Mouse (Mus musculus) lung, adult 2 months (tissue): ENCODE data around the gene Htra3. TPM values are rescaled to one million over a fixed set of nuclear protein-coding genes. Genes with fewer than 3 reads are reported as not detected.

Experiments used
- DNase-seq: peaks from one replicate; pipeline ENCODE4 v3.0.0; 2022
- H3K4me1 ChIP-seq: fragments of 200-500 bp; 2 replicates; pipeline ENCODE4 v1.6.1; 2011; ENCODE audit warnings: low read length; ENCODE audit not compliant: control insufficient read depth, insufficient read depth
- H3K4me3 ChIP-seq: fragments of 200-500 bp; replicated peaks from 2 replicates; pipeline ENCODE3; 2011; ENCODE audit warnings: low read depth, mild to moderate bottlenecking, control low read depth, low read length; ENCODE audit errors: extremely low read depth
- CTCF ChIP-seq: fragments of 200-500 bp; IDR thresholded peaks from 2 replicates; pipeline ENCODE4 v1.5.1; 2011; ENCODE audit warnings: mild to moderate bottlenecking, low read length, control low read depth; ENCODE audit not compliant: insufficient read depth
- POLR2A ChIP-seq: fragments of 200-500 bp; IDR thresholded peaks from 2 replicates; pipeline ENCODE4 v1.6.1; 2011; ENCODE audit warnings: low read depth, mild to moderate bottlenecking, control low read depth, low read length, borderline replicate concordance; ENCODE audit errors: extremely low read depth
- WGBS: fragments of 180-500 bp; shearing (Covaris S2); methylation state at CpG from one replicate; pipeline ENCODE4 v1.1.7; 2018; 5-methylcytosine and 5-hydroxymethylcytosine counted together
- polyA plus RNA-seq: library from polyadenylated mRNA; depleted of rRNA; stranded (reverse); fragments of >200 nt; gene quantifications from 2 replicates; pipeline ENCODE4 v1.2.3, GENCODE M21; 2012

Gene Htra3
- polyA plus RNA-seq, 1 experiment: 59.4 TPM

DNA sequence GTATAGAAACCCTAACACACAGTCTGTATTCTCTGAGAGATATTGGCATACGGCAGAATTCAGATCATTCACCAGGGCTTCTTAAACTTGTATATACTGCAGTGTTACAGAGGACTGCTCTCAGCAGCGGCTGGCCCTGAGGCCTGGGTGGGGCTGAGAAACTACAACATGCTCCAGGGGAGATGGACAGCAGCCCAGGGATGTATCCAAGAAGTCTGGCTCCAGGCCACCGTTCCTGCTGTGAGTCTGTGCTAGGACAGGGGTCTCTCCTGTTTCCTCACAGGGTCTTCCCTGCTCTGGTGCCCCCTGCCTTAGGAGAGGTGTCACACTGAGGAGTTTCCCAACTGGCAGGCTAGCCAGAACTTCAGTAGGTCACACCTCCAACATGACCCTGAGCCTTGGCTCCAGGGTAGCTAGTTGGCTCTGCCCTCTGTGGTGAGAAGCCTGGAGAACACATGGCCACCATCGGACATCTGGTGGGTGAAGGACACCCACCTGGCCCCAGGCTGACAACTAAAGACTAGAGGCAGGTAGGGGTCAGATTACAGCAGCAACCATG is 23.1 kb upstream of the Htra3 start:
- no peaks in the 10 kb centered on the region for H3K4me1 ChIP-seq
- H3K4me3 ChIP-seq: no peak overlapping the region
- no peak for DNase-seq
- WGBS: 71% methylated on average over 4 of the region's 4 CpGs
- TF ChIP-seq POLR2A (no peak), CTCF (no peak)

DNA sequence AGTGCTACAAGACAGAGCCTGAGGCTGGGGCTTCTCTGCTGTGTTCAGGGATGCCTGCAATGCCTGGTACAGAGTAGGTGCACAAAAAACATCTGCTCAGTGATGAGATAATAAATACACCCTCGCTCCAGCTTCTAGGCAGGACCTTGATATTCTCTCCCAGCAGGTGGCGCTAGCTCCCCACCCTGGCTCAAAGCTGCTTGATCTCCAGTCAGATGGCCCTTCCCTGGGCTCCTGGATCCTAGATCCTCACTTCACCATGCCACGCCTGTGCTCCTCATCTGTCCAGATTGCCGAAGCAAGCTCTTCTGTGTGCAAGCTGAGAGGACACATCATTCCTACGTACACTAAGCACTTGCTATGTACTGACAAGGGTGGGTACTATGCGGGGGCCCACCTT is 21.5 kb upstream of the Htra3 start:
- TF ChIP-seq CTCF (peak; percentile 91), POLR2A (no peak)
- H3K4me3 ChIP-seq: no peak overlapping the region
- peak; percentile 73 for DNase-seq
- 42% methylated on average over 6 of the region's 6 CpGs for WGBS
- H3K4me1 ChIP-seq: no peaks in the 10 kb centered on the region

DNA sequence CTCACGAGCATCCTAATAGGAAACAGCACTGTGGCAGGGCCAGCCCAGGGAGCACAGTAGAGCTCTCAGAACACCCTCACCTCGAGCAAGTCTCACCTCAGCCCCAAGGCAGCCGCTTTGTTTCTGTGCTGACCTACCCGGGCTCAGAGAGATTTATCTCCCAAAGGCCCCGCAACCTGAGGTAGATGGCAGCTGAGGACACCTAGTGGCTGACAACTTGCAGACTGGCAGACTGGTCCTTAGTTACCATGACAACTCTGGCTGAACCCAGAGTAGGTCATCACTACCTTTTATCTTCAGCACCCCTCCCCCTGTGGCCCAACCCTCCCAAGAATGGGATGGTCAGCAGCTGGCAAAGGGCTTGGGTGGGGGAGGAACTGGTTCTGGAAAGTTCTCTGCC is 16.2 kb upstream of the Htra3 start:
- TF ChIP-seq POLR2A (no peak), CTCF (peak; percentile 31; the same call in 1 of the 2 replicates)
- DNase-seq: no peak
- Histone ChIP-seq H3K4me1 (no peaks in the 10 kb centered on the region), H3K4me3 (no peak overlapping the region)
- WGBS: 43% methylated on average over 5 of the region's 5 CpGs

DNA sequence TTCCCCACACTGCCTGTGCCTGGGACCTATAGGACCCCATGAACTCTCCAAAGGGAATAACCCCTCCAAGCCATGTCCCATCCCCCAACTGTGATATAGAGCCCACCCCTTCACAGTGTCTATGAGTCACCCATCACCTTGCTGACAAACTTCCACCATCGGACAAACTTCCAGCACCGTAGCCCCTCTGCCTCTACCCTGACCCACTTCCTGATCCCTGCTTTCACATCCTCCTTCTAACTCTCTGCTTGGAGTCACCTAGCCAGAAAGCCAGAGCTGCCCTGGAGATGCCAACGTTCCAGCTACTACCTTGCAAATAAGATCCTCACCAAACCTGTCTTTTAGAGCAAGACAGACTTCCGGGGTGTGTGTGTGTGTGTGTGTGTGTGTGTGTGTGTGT is 14.1 kb upstream of the Htra3 start:
- DNase-seq: no peak
- no peaks in the 10 kb centered on the region for H3K4me1 ChIP-seq
- H3K4me3 ChIP-seq: no peak overlapping the region
- TF ChIP-seq POLR2A (no peak), CTCF (no peak)
- WGBS: 43% methylated on average over 4 of the region's 4 CpGs

DNA sequence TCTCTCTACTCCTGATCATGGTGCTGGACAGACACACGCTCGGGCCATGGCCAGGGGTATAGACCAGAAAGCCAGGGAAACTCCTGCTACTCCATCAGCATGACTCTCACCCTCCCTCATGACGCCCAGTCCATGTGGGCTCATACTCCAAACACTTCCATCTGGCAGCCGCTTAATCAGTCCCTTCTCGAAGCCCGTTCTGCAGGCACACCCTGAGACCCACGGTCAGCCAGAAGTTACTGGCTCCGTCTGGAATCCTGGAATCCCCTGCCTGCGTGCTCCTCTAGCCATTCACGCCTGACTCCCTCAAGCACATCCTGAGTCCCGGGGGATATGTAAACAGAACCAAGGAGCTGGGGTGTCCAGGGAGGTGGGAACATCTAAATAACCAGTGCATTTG is 11.7 kb upstream of the Htra3 start:
- TF ChIP-seq CTCF: no peak
- no peak for TF ChIP-seq POLR2A
- Histone ChIP-seq H3K4me1 (no peaks in the 10 kb centered on the region), H3K4me3 (no peak overlapping the region)
- no peak for DNase-seq
- 29% methylated on average over 11 of the region's 11 CpGs for WGBS

GRCm38 (mm10) chr5:35690485-35691165 is 11.0 kb upstream of the Htra3 start:
- TF ChIP-seq CTCF (no peak), POLR2A (no peak)
- no peak overlapping the region for H3K4me3 ChIP-seq
- H3K4me1 ChIP-seq: no peaks in the 10 kb centered on the region
- 71% methylated on average over 8 of the region's 8 CpGs for WGBS
- DNase-seq: no peak

DNA sequence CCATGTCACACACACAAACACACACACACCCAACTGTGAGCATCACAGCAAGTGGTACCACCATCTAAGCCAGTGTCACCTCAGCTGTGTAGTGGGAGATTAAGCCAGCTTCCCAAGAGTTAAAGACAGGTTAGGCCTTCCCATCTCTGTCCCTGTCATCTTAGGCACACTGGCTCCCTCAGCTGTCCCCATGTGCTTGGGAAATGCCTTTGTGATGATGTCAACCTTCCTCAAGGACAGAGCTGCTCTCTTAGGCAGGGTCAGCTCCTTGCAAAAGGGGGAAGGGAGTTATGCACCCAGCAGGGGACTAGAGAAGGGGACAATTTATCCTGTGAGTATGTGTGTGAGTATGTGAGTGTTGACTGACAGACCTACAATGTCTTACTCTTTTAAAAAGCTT is 9.8 kb upstream of the Htra3 start:
- H3K4me1 ChIP-seq: no peaks in the 10 kb centered on the region
- TF ChIP-seq POLR2A (no peak), CTCF (no peak)
- DNase-seq: no peak
- no peak overlapping the region for H3K4me3 ChIP-seq

GRCm38 (mm10) chr5:35688851-35689250 is 9.3 kb upstream of the Htra3 start:
- Histone ChIP-seq H3K4me3 (no peak overlapping the region), H3K4me1 (no peaks in the 10 kb centered on the region)
- TF ChIP-seq CTCF (no peak), POLR2A (no peak)
- WGBS: 72% methylated on average over 2 of the region's 2 CpGs
- DNase-seq: no peak

DNA sequence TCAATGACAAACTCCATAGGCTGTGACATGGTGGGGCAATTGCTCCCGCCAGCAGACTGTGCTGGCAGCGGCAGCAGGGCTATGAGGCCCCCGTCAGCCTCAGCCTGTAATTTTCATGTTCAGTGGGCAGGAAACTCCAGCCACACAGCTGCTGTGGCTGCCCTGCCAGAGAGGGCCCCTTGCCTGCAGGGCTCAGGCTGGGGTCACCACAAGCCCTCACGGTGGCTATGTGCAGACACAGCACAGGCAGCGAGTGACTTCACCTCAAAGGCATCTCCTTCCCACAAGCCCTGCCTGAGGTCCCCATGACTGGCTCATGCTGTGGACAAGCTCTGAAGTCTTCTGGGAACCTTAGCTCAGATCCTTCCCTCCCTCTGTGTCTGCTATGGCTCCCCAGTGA is 7.5 kb upstream of the Htra3 start:
- Histone ChIP-seq H3K4me3 (no peak overlapping the region), H3K4me1 (no peaks in the 10 kb centered on the region)
- TF ChIP-seq POLR2A (no peak), CTCF (no peak)
- 51% methylated on average over 5 of the region's 5 CpGs for WGBS
- no peak for DNase-seq

GRCm38 (mm10) chr5:35686336-35686735 is 6.8 kb upstream of the Htra3 start:
- Histone ChIP-seq H3K4me3 (no peak overlapping the region), H3K4me1 (no peaks in the 10 kb centered on the region)
- TF ChIP-seq POLR2A (no peak), CTCF (no peak)
- DNase-seq: no peak
- WGBS: 72% methylated on average over 4 of the region's 4 CpGs
